Mouse (Mus musculus) CH12.LX (cell line): ENCODE measurements at regions not wholly inside any gene's neighbourhood (a gene's known extent, or its start where the extent isn't known, plus 50 kb on each side); places are given as distances from the start of the nearest gene placed in this dataset.

ENCODE experiments used
- DNase-seq: peaks from one replicate; pipeline ENCODE4 v3.0.0-alpha.2; 2013; ENCODE audit errors: extremely low read depth
- H3K27ac ChIP-seq: 2 replicates; pipeline ENCODE4 v1.5.1; 2012; ENCODE audit warnings: low read depth, mild to moderate bottlenecking, control low read depth, moderate library complexity; ENCODE audit not compliant: insufficient read depth
- H3K27me3 ChIP-seq: replicated peaks from 2 replicates; pipeline ENCODE3; 2012; ENCODE audit warnings: inconsistent platforms
- H3K36me3 ChIP-seq, 2 experiments: replicated peaks in 1 of 2; 2 replicates each; pipeline versions ENCODE3 to v1.6.1; 2012; ENCODE audit warnings: inconsistent platforms in 1 of 2, low read length in 1 of 2, mild to moderate bottlenecking in 1 of 2, mixed read lengths in 1 of 2, moderate library complexity in 1 of 2; ENCODE audit not compliant: control insufficient read depth in 1 of 2, insufficient read depth in 1 of 2
- H3K4me1 ChIP-seq, 2 experiments: 2 replicates each; pipeline ENCODE4 v1.6.1; 2012; ENCODE audit warnings: inconsistent platforms in 1 of 2, moderate library complexity in 1 of 2; ENCODE audit not compliant: insufficient read depth in 2 of 2, control insufficient read depth in 1 of 2
- H3K4me2 ChIP-seq: 2 replicates; pipeline ENCODE4 v1.6.1; 2012; ENCODE audit warnings: low read depth, mild to moderate bottlenecking, control low read depth; ENCODE audit not compliant: poor library complexity, insufficient read depth, severe bottlenecking
- H3K4me3 ChIP-seq, 3 experiments: fragments of 150-350 bp in 1 of 3; sonication (generic) in 1 of 3; replicated peaks in 1 of 3; 2 replicates each; pipeline versions ENCODE3 to v1.5.1; 2011 to 2012; ENCODE audit warnings: low read depth in 2 of 3, low read length in 2 of 3, mild to moderate bottlenecking in 2 of 3, moderate library complexity in 2 of 3, control low read depth in 1 of 3, improper control_type of control experiment in 1 of 3, inconsistent platforms in 1 of 3, mixed read lengths in 1 of 3; ENCODE audit not compliant: poor library complexity in 1 of 3
- H3K79me2 ChIP-seq: replicated peaks from 2 replicates; pipeline ENCODE4 v1.6.1; 2012; ENCODE audit warnings: mild to moderate bottlenecking, moderate library complexity; ENCODE audit not compliant: control insufficient read depth, poor library complexity, insufficient read depth, severe bottlenecking; ENCODE audit errors: extremely low read depth
- H3K9ac ChIP-seq: 2 replicates; pipeline ENCODE4 v1.6.1; 2012; ENCODE audit warnings: low read depth, mild to moderate bottlenecking, control low read depth, moderate library complexity; ENCODE audit not compliant: insufficient read depth
- H3K9me3 ChIP-seq: replicated peaks from 2 replicates; pipeline ENCODE3; 2012; ENCODE audit warnings: low read length, inconsistent platforms, mixed read lengths
- CTCF ChIP-seq, 2 experiments: IDR thresholded peaks in 1 of 2; conservative IDR thresholded peaks in 1 of 2; 2 replicates each; pipeline ENCODE4 v1.5.1; 2011 to 2012; ENCODE audit warnings: low read depth in 2 of 2, low read length in 2 of 2, improper control_type of control experiment in 1 of 2, inconsistent platforms in 1 of 2, mild to moderate bottlenecking in 1 of 2, moderate library complexity in 1 of 2
- KAT2A ChIP-seq: IDR thresholded peaks from 2 replicates; pipeline ENCODE4 v1.6.1; 2012; ENCODE audit warnings: low read length, improper control_type of control experiment, inconsistent platforms; ENCODE audit not compliant: insufficient replicate concordance
- MAZ ChIP-seq: IDR thresholded peaks from 2 replicates; pipeline ENCODE4 v1.6.1; 2012; ENCODE audit warnings: low read depth, mild to moderate bottlenecking, inconsistent platforms, low read length, improper control_type of control experiment, moderate library complexity
- PAX5 ChIP-seq: IDR thresholded peaks from 2 replicates; pipeline ENCODE4 v1.6.1; 2012; ENCODE audit warnings: low read length, inconsistent platforms, mixed read lengths
- POLR2AphosphoS2 ChIP-seq: IDR thresholded peaks from 2 replicates; pipeline ENCODE4 v1.6.1; 2011; ENCODE audit warnings: low read depth, low read length, improper control_type of control experiment
- RAD21 ChIP-seq: IDR thresholded peaks from 2 replicates; pipeline ENCODE4 v1.6.1; 2011; ENCODE audit warnings: low read depth, mild to moderate bottlenecking, low read length, improper control_type of control experiment, moderate library complexity
- SIN3A ChIP-seq: IDR thresholded peaks from 2 replicates; pipeline ENCODE4 v1.6.1; 2012; ENCODE audit warnings: low read length, improper control_type of control experiment, inconsistent platforms
- SMC3 ChIP-seq: IDR thresholded peaks from 2 replicates; pipeline ENCODE4 v1.6.1; 2011; ENCODE audit warnings: low read depth, low read length, improper control_type of control experiment
- TCF12 ChIP-seq: IDR thresholded peaks from 2 replicates; pipeline ENCODE4 v1.6.1; 2014; ENCODE audit warnings: low read depth, mild to moderate bottlenecking, inconsistent platforms, low read length, improper control_type of control experiment
- ZKSCAN1 ChIP-seq: IDR thresholded peaks from 2 replicates; pipeline ENCODE4 v1.6.1; 2012; ENCODE audit warnings: low read depth, inconsistent platforms, low read length, improper control_type of control experiment, borderline replicate concordance
- dilution Hi-C: fragments of 300-500 bp; cut with MboI; formaldehyde crosslinking; loops from 2 replicates; pipeline ENCODE4 v1.14.3; 2020; ENCODE audit warnings: low sequenced_read_pairs; ENCODE audit not compliant: extremely low pct_unique_long_range_greater_than_20kb, extremely low pct_ligation_motif_present
- in situ Hi-C: fragments of 300-500 bp; cut with MboI; formaldehyde crosslinking; loops from 3 replicates; pipeline ENCODE4 v1.14.3; 2019; ENCODE audit warnings: low sequenced_read_pairs, low pct_ligation_motif_present, low pct_unique_long_range_greater_than_20kb, mixed read lengths

DNA sequence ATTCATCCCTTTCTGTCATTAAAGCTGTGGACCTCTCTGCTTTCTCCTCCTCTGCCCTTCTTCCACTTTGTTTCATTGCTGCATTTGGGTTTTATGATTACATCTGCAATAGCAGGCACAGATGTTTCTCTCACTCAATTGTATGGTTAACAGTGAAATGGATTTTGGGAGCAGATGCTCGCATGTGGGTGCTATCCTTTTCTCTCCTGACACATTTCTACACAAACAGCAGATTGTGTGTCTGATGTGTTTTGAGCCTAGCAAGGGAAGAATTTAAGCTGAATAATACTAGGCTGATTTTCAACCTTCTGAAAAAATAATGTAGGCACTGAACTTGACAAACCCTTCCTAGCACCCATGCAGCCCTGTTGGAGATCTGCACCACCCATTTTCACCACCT, 56.9 kb upstream of the Ldoc1 start:
- H3K9me3 ChIP-seq, result no peaks in the 10 kb centered on the region
- H3K79me2 ChIP-seq, result no peaks in the 10 kb centered on the region
- H3K4me3 ChIP-seq, result no peak overlapping the region
- no peak overlapping the region for H3K9ac ChIP-seq
- in situ Hi-C loops (no loop called here), dilution Hi-C loops (no loop called here)
- no peaks in the 10 kb centered on the region for H3K27me3 ChIP-seq
- TF ChIP-seq MAZ, result no peak
- TF ChIP-seq PAX5, result no peak
- no peak for TF ChIP-seq TCF12
- no peak for TF ChIP-seq SIN3A
- TF ChIP-seq ZKSCAN1, result no peak
- no peak for TF ChIP-seq POLR2AphosphoS2
- no peaks in the 10 kb centered on the region for H3K4me1 ChIP-seq
- H3K4me2 ChIP-seq, result no peak overlapping the region
- no peak for DNase-seq
- H3K27ac ChIP-seq, result no peak overlapping the region
- H3K36me3 ChIP-seq, result no peaks in the 10 kb centered on the region

DNA sequence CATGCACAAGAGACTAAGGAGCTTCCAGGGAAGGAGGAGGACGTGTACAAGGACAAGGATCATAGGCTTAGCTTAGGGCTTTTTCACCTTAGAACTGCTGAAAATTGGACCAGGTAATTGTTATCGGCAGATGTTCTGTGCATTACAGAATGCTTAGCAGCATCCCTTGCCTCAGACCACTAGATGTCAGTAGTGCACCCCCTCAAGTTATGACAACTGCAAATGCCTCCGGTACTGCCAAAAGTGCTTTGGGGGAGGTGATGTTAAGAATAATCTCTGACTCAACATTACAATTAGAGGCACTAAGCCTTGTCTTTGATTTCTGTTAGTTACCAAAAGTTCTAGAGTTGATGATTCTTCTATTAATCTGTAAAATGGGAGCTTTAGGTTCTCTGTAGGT, 56.2 kb upstream of the Ldoc1 start:
- in situ Hi-C loops, result no loop called here
- DNase-seq, result no peak
- dilution Hi-C loops, result no loop called here

More for the DNA sequence above, 56.2 kb upstream of the Ldoc1 start:
- Histone ChIP-seq H3K4me3 (no peak overlapping the region), H3K27me3 (no peaks in the 10 kb centered on the region), H3K4me2 (no peak overlapping the region), H3K9ac (no peak overlapping the region), H3K79me2 (no peaks in the 10 kb centered on the region), H3K36me3 (no peaks in the 10 kb centered on the region), H3K27ac (no peak overlapping the region), H3K4me1 (no peaks in the 10 kb centered on the region), H3K9me3 (no peaks in the 10 kb centered on the region)
- peak; percentile 59 for TF ChIP-seq SMC3
- peak; percentile 49 for TF ChIP-seq RAD21
- TF ChIP-seq KAT2A, result no peak
- TF ChIP-seq CTCF (conservative IDR thresholded peaks at IDR 0.05 in 1 of 2, IDR thresholded peaks at IDR 0.05 in 1 of 2; ENCODE audit: low read depth in 2 of 2, low read length in 2 of 2), result peak in 1 of 2 experiments; percentile 56; a peak in 2 of 4 replicates
- no peak for TF ChIP-seq MAZ
